Mouse (Mus musculus): ENCODE measurements around the gene Trim72.
"Not testable (repeated sequence)": the region's sequence is repeated elsewhere in the genome, so short reads cannot be mapped to it uniquely, and the experiment has no call there.

Trim72 gene

GRCm38 (mm10) chr7:128009715-128010340 is 6.1 kb downstream of the Trim72 start:
- DNase-seq, result no peak

- peak; percentile 61 for DNase-seq
These were observed 8.5 kb downstream of the Trim72 start for GRCm38 (mm10) chr7:128012136-128012780.

DNA sequence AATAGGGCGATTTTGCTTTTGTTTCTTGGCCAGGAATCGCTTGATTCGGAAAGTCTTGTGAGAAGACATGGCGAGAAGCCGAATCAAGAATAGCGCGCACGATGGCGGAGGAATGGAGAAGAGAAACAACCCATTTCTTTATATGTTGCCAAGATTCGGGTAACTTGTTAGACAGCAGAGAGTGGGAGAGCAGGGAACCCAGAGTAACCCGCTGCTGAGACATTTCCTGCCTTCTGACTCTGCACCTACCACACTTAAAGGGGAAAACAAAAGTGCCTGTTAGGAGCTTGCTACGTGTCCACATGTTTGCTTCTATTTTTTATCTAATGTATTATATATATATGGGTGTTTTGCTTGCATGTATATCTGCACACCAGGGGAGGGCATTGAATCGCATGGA is 9.4 kb downstream of the Trim72 start:
- DNase-seq, result peak; percentile 70

- DNase-seq, result not testable (repeated sequence)
These were observed 12.4 kb downstream of the Trim72 start for GRCm38 (mm10) chr7:128016134-128016533.

DNA sequence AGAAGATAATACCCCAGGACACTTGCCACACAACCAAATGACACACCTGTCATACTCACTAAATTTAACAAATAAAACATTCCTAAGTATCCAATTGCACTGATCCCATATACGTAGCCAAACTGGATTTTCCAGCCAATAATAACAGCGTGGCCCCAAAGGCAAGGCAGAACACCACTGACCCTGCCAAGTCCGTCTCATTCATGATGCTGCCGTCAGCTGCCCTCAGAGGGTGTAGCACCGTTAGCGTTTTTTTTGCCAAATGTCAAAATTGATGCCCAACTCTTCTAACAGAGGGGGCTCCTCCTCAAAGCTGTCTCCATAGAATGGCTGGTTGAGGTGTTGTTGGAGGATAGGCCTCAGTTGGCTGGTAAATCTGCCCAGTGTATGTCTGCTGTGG is 12.9 kb downstream of the Trim72 start:
- no peak for DNase-seq

DNA sequence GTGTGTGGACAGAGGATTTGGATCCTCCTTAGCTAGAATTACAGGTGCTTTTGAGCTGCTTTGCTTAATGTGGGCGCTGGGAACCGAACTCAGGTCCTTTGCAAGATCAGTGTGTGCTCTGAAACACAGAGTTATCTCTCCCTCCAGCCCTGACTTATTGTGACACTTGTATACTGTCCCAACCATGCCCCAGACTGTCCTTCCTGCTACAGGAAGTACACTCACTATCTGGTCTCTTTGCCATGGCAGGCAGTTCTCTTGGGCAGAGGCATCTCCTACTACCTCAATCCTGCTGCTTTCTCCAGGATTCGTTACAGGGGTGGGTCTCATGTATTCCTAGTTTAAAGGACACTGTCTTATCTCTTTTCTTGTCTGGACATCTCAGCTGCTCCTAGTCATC is 14.5 kb downstream of the Trim72 start:
- no peak for DNase-seq

- no peak for DNase-seq
These were observed 15.4 kb downstream of the Trim72 start for GRCm38 (mm10) chr7:128019187-128019586.

DNA sequence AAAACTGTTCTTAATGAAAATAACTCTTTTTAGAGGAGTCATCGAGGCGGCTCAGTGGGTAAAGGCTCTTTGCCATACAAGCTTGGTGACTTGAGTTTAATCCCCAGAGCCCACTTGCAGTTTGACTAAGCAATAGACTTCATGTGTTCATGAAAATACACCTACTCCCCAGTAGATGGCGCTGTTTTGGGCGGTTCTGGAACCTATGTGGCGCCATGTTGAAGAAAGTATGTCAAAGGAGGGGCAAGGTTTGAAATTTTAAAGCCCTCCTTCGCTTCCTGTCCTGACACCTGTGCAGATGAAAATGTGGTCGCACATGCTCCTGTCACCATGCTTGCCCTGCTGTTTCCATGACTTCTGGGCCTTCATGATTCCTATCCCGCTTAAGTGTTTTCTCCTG is 19.2 kb downstream of the Trim72 start:
- no peak for DNase-seq

DNA sequence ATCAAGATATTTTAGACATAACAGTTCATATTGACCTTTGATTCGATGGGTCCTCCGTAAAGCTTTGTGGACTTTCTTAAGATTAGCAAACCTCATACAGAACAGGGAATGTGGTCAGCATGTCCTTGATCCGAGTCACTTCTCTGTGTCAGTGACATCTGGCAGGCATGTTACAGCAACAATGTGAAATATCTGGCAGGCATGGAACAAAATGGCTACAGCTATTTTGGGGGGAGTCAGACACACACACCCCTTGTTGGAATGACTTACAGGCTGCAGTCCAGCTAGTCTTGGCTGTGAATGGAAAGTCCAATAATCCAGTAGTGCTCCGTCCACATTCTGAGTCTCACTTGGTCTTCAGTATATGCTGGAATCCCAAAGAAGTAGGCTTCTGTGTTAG is 19.8 kb downstream of the Trim72 start:
- no peak for DNase-seq

DNA sequence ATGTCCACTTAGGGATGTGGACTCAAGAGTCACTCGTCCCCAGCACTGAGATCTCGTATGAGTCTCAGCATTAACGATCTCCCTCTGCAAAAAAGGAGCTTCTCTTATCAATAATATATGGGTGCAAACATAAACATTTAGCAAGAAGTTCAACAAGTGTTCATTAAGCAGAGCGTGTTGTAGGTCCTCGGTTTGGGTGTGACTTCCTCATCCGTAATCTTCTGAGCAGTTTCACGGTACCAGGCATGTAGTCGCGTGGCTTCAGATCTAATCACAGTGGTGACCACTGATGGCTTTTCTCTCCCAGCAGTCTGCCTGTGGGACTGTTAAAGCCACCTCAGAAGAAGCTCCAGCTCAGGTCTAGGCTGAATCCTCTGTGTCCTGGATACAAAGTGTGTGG is 20.6 kb downstream of the Trim72 start:
- DNase-seq, result no peak

DNA sequence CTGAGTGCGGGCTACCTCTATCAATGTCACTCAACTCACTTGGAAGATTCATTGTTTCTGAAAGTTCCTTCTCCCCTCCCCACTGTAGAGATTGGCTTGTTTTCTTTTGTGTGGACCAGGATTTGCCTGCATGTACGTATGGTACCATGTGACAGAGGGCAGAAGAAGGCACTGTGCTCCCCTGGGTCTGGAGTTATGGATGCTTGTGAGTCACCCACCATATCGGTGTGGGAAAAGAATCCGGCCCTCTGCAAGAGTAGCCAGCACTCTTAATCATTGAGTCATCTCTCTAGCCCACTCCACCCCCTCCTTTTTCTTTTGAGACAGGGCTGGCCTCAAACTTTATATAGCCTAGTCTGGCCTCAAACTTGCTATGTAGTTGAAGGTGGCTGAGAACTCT is 21.2 kb downstream of the Trim72 start:
- no peak for DNase-seq

DNA sequence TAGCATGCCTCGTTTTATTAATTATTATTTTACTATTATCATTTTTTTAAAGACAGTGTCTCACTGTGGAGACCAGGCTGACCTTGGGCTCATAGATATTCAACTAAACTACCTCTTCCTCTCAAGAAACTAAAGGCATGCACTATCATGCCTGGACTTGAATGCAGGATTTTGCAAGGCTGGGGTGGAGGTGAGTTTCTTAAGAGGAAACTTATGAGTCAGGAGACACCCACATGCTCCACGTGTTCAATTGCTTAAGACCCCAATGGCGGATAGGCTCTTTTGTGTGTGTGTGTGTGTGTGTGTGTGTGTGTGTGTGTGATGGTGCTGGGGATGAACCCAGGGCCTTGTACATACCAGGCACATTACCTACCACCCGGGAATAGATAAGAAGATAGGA is 21.6 kb downstream of the Trim72 start:
- no peak for DNase-seq

- DNase-seq, result no peak
These were observed 27.7 kb downstream of the Trim72 start for GRCm38 (mm10) chr7:128031403-128031976.

- DNase-seq, result no peak
These were observed 28.7 kb downstream of the Trim72 start for GRCm38 (mm10) chr7:128032290-128032988.

- no peak for DNase-seq
These were observed 29.2 kb downstream of the Trim72 start for GRCm38 (mm10) chr7:128032989-128033293.

GRCm38 (mm10) chr7:128033616-128034015 is 29.9 kb downstream of the Trim72 start:
- DNase-seq, result no peak

- not testable (repeated sequence) for DNase-seq
These were observed 38.5 kb downstream of the Trim72 start for GRCm38 (mm10) chr7:128042161-128042820.

DNA sequence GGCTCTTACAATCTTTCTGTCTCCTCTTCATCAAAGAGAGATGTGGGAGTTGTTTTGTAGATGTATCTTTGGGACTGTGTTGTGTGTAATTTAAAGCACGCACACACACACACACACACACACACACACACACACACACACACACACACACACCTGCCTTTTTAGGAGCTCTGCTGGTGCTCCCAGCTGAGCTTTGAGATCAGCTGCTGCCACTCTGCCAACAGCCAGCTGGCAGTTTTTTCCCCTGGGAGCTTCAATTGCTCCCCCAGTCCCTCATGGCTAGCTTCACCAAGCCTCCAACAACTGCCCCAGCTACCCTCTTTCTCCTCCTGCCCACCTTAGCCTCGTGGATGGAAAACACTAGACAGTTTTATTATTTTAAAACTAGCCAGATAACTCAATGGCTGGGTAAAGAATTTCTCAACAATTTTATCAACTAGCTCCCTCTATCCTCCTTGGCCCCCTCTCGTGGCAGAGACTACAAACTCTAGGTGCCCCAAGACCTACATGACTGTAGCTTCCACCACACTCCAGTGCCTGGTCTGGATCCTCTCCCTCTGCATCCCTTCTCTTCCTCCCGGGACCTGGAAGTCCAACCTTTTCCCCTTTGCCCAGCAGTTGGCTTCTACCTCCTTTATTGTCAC is 40.5 kb downstream of the Trim72 start:
- DNase-seq, result no peak

- no peak for DNase-seq
These were observed 41.9 kb downstream of the Trim72 start for GRCm38 (mm10) chr7:128045640-128046039.

- DNase-seq, result peak; percentile 42
These were observed 45.1 kb downstream of the Trim72 start for GRCm38 (mm10) chr7:128048819-128049218.

GRCm38 (mm10) chr7:128049254-128049653 is 45.5 kb downstream of the Trim72 start:
- no peak for DNase-seq

DNA sequence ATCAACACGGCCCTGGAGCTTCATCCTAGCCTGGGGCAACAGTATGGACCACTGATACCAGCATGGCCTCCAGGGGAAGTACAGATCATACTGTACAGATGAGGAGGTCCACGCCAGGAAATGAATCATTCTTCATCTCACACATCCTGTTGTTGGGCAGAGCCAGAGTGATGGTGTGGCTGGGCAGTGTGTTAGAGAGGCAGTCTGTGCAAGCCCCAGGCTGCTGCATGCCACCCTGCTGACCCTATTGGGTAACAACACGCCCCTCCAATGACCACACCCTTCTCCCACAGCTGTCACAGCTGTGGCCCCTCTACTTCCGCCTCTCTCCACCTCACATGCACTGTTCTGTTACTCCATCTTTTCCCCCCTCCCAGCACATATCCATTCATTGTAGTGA is 47.0 kb downstream of the Trim72 start:
- DNase-seq, result no peak

- DNase-seq, result no peak
These were observed 49.3 kb downstream of the Trim72 start for GRCm38 (mm10) chr7:128053061-128053460.

Measured in layer of hippocampus, adult 9-11 months (tissue).